Mouse (Mus musculus) midbrain, embryonic 12.5 days (tissue): ENCODE results near the gene Pdik1l. TPM values are rescaled to one million over a fixed set of nuclear protein-coding genes. Genes with fewer than 3 reads are reported as not detected.
A peak's percentile ranks its signal among the peaks of the same experiment; 100 is the strongest.
"Not testable (repeated sequence)": the region's sequence is repeated elsewhere in the genome, so short reads cannot be mapped to it uniquely, and the experiment has no call there.

ENCODE experiments used
- ATAC-seq: fragments of 200-750 bp; cut with Nextera tagmentation; 2 replicates; pipeline ENCODE4 v1.8.0; 2017; ENCODE audit warnings: low read depth, moderate TSS enrichment, moderate library complexity; ENCODE audit not compliant: low FRiP score
- H3K27ac ChIP-seq: fragments of 300-500 bp; sonication (generic); replicated peaks from 2 replicates; pipeline ENCODE4 v1.5.1; 2016; ENCODE audit warnings: mild to moderate bottlenecking
- H3K27me3 ChIP-seq: fragments of 300-500 bp; sonication (generic); 2 replicates; pipeline ENCODE4 v1.6.1; 2016; ENCODE audit warnings: mild to moderate bottlenecking
- H3K36me3 ChIP-seq: fragments of 300-500 bp; sonication (generic); 2 replicates; pipeline ENCODE4 v1.6.1; 2016
- H3K4me1 ChIP-seq: fragments of 300-500 bp; sonication (generic); 2 replicates; pipeline ENCODE4 v1.6.1; 2016
- H3K4me2 ChIP-seq: fragments of 300-500 bp; sonication (generic); replicated peaks from 2 replicates; pipeline ENCODE4 v1.6.1; 2016; ENCODE audit warnings: mild to moderate bottlenecking, moderate library complexity
- H3K4me3 ChIP-seq: fragments of 300-500 bp; sonication (generic); 2 replicates; pipeline ENCODE4 v1.5.1; 2016; ENCODE audit warnings: mild to moderate bottlenecking
- H3K9ac ChIP-seq: fragments of 300-500 bp; sonication (generic); replicated peaks from 2 replicates; pipeline ENCODE4 v1.6.1; 2016; ENCODE audit warnings: mild to moderate bottlenecking, moderate library complexity
- H3K9me3 ChIP-seq: fragments of 300-500 bp; sonication (generic); 2 replicates; pipeline ENCODE4 v1.6.1; 2016; ENCODE audit warnings: mild to moderate bottlenecking
- WGBS: fragments of 180-500 bp; shearing (Covaris S2); methylation state at CpG from one replicate; pipeline ENCODE4 v1.1.7; 2016; 5-methylcytosine and 5-hydroxymethylcytosine counted together
- polyA plus RNA-seq: library from polyadenylated mRNA; unstranded; fragments of >200 nt; fragmentation: Nextera tagmentation; extraction: Ambion mirVana; gene quantifications from 2 replicates; pipeline ENCODE4 v1.2.1, GENCODE M21; 2016

The Pdik1l gene
- polyA plus RNA-seq, 1 experiment from 2014 or later = 32.6 TPM

GRCm38 (mm10) chr4:134297369-134297768 lies 9.7 kb upstream of the Pdik1l start:
- Histone ChIP-seq H3K27me3 (peaks cover 19% of the 10 kb centered on the region), H3K4me2 (no peak overlapping the region), H3K4me1 (no peaks in the 10 kb centered on the region), H3K27ac (no peak overlapping the region), H3K9me3 (no peaks in the 10 kb centered on the region), H3K9ac (no peak overlapping the region), H3K36me3 (no peaks in the 10 kb centered on the region), H3K4me3 (no peak overlapping the region)
- no peak for ATAC-seq
- WGBS = 94% methylated on average over 8 of the region's 8 CpGs

DNA sequence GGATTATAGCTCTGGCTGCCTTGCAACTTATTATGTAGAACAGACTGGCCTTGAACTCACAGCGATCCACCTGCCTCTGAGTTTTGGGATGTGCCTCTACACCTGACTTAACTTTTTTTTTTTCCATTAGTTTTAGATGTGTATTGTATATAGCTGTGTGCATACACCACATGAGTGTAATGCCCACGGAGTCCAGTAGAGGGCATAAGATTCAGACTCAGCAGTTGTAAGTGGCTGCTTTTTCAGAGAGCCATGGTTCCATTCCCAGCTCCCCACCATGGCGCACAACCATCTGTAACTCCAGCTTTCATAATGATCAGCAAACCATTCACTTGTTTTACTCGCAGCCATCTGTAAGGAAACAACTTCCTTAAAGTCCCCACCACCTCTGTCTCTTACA lies 8.8 kb upstream of the Pdik1l start:
- Histone ChIP-seq H3K27me3 (peaks cover 20% of the 10 kb centered on the region), H3K9me3 (no peaks in the 10 kb centered on the region), H3K4me3 (no peak overlapping the region), H3K4me1 (no peaks in the 10 kb centered on the region), H3K27ac (no peak overlapping the region), H3K4me2 (no peak overlapping the region), H3K9ac (no peak overlapping the region), H3K36me3 (no peaks in the 10 kb centered on the region)
- WGBS = 89% methylated on average over 4 of the region's 4 CpGs
- no peak for ATAC-seq

DNA sequence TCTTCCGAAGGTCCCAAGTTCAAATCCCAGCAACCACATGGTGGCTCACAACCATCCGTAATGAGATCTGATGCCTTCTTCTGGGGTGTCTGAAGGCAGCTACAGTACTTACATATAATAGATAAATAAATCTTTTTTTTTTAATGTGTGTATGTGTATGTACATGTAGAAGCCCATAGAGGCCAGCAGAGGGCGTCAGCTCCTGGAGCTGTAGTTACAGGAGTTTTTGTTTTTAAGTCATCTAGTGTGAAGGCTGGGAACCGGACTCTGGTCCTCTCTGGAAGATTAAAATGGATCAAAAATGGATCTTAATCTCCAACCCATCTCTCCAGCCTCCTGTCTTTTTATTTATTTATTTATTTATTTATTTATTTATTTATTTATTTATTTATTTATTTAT lies 8.4 kb upstream of the Pdik1l start:
- peaks cover 20% of the 10 kb centered on the region for H3K27me3 ChIP-seq
- not testable (repeated sequence) for H3K9ac ChIP-seq, H3K9me3 ChIP-seq, H3K4me3 ChIP-seq, H3K36me3 ChIP-seq, H3K4me1 ChIP-seq, H3K4me2 ChIP-seq, H3K27ac ChIP-seq, ATAC-seq
- 94% methylated on average over 4 of the region's 4 CpGs for WGBS

DNA sequence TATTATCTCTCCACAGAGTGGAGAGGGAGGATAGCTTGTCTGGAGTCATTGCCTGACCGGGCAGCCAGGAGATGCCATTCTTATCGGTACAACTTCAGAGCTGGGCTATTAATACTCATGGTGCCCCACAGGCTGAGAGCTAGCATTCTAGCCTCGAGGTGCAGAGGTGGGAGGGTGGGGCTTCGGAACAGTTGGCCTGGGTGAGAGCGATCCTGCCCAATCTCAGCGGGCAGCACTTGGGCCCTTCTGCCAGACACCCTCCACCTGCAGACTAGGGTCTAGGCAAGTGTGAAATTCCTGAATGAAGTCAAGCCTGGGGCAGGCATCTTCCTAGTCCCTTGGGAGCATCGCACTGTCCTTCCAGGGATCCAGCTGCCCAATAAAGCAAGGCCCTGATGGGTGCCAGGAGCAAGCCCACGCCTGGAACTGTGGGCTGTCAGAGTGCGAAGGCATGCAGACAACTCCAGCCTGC lies 6.0 kb upstream of the Pdik1l start:
- Histone ChIP-seq H3K9ac (no peak overlapping the region), H3K27me3 (peaks cover 20% of the 10 kb centered on the region), H3K36me3 (no peaks in the 10 kb centered on the region), H3K9me3 (no peaks in the 10 kb centered on the region), H3K4me3 (no peak overlapping the region), H3K4me2 (no peak overlapping the region), H3K27ac (no peak overlapping the region), H3K4me1 (peaks cover 1% of the 10 kb centered on the region)
- no peak for ATAC-seq
- WGBS = 74% methylated on average over 9 of the region's 9 CpGs

- Histone ChIP-seq H3K4me1 (peaks cover 7% of the 10 kb centered on the region), H3K36me3 (no peaks in the 10 kb centered on the region), H3K27ac (no peak overlapping the region), H3K4me2 (no peak overlapping the region), H3K27me3 (peaks cover 20% of the 10 kb centered on the region), H3K9ac (0 out of 2 replicates have a peak overlapping the region, but pooled peaks have one; percentile 8), H3K9me3 (no peaks in the 10 kb centered on the region), H3K4me3 (no peak overlapping the region)
- WGBS = 76% methylated on average over 18 of the region's 18 CpGs
- ATAC-seq = no peak
Measured at GRCm38 (mm10) chr4:134293061-134293691, 5.5 kb upstream of the Pdik1l start.

DNA sequence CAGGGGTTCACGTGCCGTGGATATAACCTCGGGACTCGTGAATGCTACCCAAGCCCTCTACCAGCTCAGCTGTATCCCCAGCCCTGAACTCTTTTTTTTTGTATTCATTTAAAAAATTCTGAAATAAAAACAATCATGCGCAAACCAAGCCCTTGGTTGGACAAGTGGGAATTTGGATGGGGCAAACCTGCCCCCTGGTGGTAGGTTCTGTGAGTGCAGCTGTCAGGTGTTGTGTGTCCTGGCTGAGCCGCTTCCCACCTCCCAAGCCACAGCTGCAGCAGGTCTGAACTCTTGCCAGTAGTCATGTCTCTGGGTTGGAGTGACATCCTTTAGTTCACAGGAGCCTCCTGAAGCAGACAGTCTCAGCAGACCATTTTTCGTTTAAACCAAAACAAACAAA lies 4.4 kb upstream of the Pdik1l start:
- no peaks in the 10 kb centered on the region for H3K9me3 ChIP-seq
- no peak overlapping the region for H3K4me2 ChIP-seq
- H3K36me3 ChIP-seq = no peaks in the 10 kb centered on the region
- no peak overlapping the region for H3K4me3 ChIP-seq
- WGBS = 22% methylated on average over 7 of the region's 7 CpGs
- H3K27ac ChIP-seq = no peak overlapping the region
- H3K9ac ChIP-seq = no peak overlapping the region
- H3K27me3 ChIP-seq = peaks cover 20% of the 10 kb centered on the region
- peaks cover 11% of the 10 kb centered on the region for H3K4me1 ChIP-seq
- no peak for ATAC-seq

DNA sequence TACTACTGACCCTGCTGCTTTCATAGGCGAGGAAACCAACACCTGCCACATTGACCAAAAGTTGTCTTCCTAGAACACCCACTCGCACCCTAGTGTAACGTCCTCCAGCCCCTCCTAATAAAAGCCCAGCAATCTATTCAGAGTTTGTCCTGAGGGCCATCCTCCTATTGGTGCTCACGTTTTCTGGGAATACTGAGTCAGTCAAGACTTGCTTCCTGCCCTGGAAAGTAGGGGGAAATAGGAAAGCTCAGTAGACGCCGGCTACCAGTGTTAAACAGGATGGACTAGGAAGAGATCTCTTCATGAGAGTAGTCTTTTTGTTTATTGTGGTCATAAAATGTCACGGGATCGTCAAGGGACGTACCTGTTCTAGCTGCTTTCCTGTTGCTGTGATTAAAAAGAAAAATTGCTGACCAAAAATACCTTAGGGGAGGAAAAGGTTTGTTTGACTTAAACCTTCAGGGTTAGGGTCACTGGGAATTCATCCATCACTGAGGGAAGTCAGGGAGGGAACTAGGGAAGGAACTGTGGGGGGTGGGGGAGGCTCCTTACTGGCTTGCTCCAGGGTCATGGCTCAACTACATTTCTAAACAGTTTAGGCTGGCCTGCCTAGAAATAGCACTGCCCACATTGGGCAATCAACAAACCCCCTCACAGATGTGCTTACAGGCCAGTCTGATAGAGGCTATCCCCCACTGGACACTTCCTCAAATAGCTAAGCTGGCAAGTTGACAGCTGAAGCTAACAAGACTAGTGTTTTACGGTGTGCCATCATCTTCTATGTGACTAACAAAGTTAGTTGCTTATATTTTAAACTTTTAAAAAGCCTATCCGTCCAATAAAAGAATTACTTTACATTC lies 932 bp upstream of the Pdik1l start:
- no peaks in the 10 kb centered on the region for H3K9me3 ChIP-seq
- ATAC-seq = no peak
- peaks cover 13% of the 10 kb centered on the region for H3K27me3 ChIP-seq
- peaks cover 21% of the 10 kb centered on the region for H3K4me1 ChIP-seq
- WGBS = 52% methylated on average over 11 of the region's 11 CpGs
- H3K36me3 ChIP-seq = peaks cover 10% of the 10 kb centered on the region; the same call in 1 of the 2 replicates
- H3K4me2 ChIP-seq = peak overlapping the region; percentile 92
- peak overlapping the region; percentile 99; the same call in 1 of the 2 replicates for H3K9ac ChIP-seq
- peak overlapping the region; percentile 88 for H3K4me3 ChIP-seq
- peak overlapping the region; percentile 100; the same call in 1 of the 2 replicates for H3K27ac ChIP-seq

GRCm38 (mm10) chr4:134287168-134287564 lies 529 bp downstream of the Pdik1l start:
- peak overlapping the region; percentile 99 for H3K9ac ChIP-seq
- ATAC-seq = peak; percentile 95

DNA sequence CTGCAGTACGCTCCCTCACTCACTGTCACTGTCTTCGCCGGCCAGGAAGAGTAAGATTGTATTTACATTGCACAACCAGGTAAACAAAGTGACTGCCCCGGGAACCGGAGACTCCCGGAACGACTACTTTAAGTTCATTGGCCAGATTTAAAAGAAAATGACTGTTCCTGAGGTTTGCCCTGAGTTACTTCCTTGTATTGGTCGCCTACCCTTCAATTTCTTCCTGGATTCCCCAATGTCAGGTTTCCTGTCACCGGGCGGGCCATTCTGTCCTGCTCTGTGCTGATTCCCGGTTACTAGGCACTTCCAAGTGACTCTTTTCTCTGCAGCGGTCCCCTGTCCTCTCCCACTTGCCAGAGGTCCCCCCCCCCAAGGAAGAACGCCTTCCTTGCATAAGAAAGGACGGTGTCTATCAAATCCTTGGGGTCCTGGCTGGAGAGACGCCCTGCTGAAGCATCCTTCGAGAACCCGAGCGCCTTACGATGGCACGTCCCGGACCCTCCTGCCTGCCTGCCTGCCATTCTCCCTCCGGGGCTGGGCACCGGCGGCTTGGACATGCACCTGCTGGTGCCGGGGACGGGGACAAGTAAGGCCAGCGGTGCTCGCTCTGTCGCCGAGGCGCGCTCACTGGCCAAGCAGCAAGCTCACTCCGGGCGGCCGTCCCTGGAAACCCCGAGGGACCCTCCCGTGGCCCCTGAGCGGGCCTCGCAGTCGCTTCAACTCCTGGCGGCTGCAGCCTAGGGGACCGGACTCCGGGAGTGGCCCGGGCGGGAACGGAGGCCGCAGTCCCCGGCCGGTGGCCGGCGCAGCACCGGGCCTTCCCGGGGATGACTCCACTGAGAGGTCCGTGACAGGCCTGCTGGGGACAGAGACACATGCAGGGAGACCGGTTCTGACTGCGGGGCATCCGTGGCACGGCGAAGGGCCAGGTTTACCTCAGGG lies 1.2 kb downstream of the Pdik1l start:
- Histone ChIP-seq H3K9ac (peak overlapping the region; percentile 99), H3K27me3 (no peaks in the 10 kb centered on the region), H3K9me3 (no peaks in the 10 kb centered on the region), H3K4me1 (peaks cover 21% of the 10 kb centered on the region), H3K36me3 (peaks cover 29% of the 10 kb centered on the region), H3K27ac (peak overlapping the region; percentile 100), H3K4me3 (peak overlapping the region; percentile 88), H3K4me2 (peak overlapping the region; percentile 92)
- ATAC-seq = peak; percentile 35
- WGBS = 3% methylated on average over 59 of the region's 59 CpGs

More at GRCm38 (mm10) chr4:134287168-134287564, 529 bp downstream of the Pdik1l start:
- under 1% methylated on average over 49 of the region's 59 CpGs for WGBS
- peaks cover 21% of the 10 kb centered on the region for H3K4me1 ChIP-seq
- H3K4me3 ChIP-seq = peak overlapping the region; percentile 88
- H3K36me3 ChIP-seq = peaks cover 24% of the 10 kb centered on the region
- no peaks in the 10 kb centered on the region for H3K27me3 ChIP-seq
- H3K27ac ChIP-seq = peak overlapping the region; percentile 100
- no peaks in the 10 kb centered on the region for H3K9me3 ChIP-seq
- peak overlapping the region; percentile 92 for H3K4me2 ChIP-seq

GRCm38 (mm10) chr4:134284942-134285341 lies 2.8 kb downstream of the Pdik1l start:
- no peak for ATAC-seq
- Histone ChIP-seq H3K4me2 (no peak overlapping the region), H3K4me1 (peaks cover 21% of the 10 kb centered on the region), H3K9me3 (no peaks in the 10 kb centered on the region), H3K4me3 (no peak overlapping the region), H3K27ac (no peak overlapping the region), H3K27me3 (no peaks in the 10 kb centered on the region), H3K9ac (no peak overlapping the region), H3K36me3 (peaks cover 33% of the 10 kb centered on the region)
- WGBS = 98% methylated on average over 2 of the region's 2 CpGs
